Mouse (Mus musculus) forebrain, postnatal 0 days (tissue): ENCODE data around the gene Wnt3a. TPM values are rescaled to one million over a fixed set of nuclear protein-coding genes. Genes with fewer than 3 reads are reported as not detected.

Source experiments
- ATAC-seq: fragments of 200-750 bp; cut with Nextera tagmentation; 2 replicates; pipeline ENCODE4 v1.8.0; 2017; ENCODE audit warnings: mild to moderate bottlenecking, moderate library complexity
- DNase-seq: peaks from one replicate; pipeline ENCODE4 v3.0.0-alpha.2; 2015
- H3K27ac ChIP-seq: fragments of 300-500 bp; sonication (generic); 2 replicates; pipeline ENCODE4 v1.5.1; 2014; ENCODE audit warnings: low read depth, mild to moderate bottlenecking, antibody characterized with exemption, low read length, moderate library complexity, mixed read lengths
- H3K27me3 ChIP-seq: fragments of 300-500 bp; sonication (generic); 2 replicates; pipeline ENCODE4 v1.6.1; 2014; ENCODE audit warnings: mild to moderate bottlenecking, low read length, mixed read lengths; ENCODE audit not compliant: insufficient read depth
- H3K36me3 ChIP-seq: fragments of 300-500 bp; sonication (generic); 2 replicates; pipeline ENCODE4 v1.6.1; 2014; ENCODE audit warnings: mild to moderate bottlenecking, moderate library complexity; ENCODE audit not compliant: insufficient read depth
- H3K4me1 ChIP-seq: fragments of 300-500 bp; sonication (generic); 2 replicates; pipeline ENCODE4 v1.6.1; 2014; ENCODE audit warnings: antibody characterized with exemption; ENCODE audit not compliant: insufficient read depth
- H3K4me2 ChIP-seq: fragments of 300-500 bp; sonication (generic); 2 replicates; pipeline ENCODE4 v1.6.1; 2014; ENCODE audit warnings: low read depth, mild to moderate bottlenecking, moderate library complexity
- H3K4me3 ChIP-seq: fragments of 300-500 bp; sonication (generic); 2 replicates; pipeline ENCODE4 v1.5.1; 2014; ENCODE audit warnings: low read depth, low read length, mixed read lengths
- H3K9ac ChIP-seq: fragments of 300-500 bp; sonication (generic); 2 replicates; pipeline ENCODE4 v1.6.1; 2014; ENCODE audit warnings: mild to moderate bottlenecking
- H3K9me3 ChIP-seq: fragments of 300-500 bp; sonication (generic); 2 replicates; pipeline ENCODE4 v1.6.1; 2016; ENCODE audit warnings: low read length
- CTCF ChIP-seq: sonication (generic); IDR thresholded peaks from 2 replicates; pipeline ENCODE4 v1.5.1; 2016; ENCODE audit warnings: antibody characterized with exemption, control low read depth, low read depth
- WGBS: fragments of 180-500 bp; shearing (Covaris S2); extraction: QIAGEN DNeasy Blood & Tissue Kit; methylation state at CpG from one replicate; pipeline ENCODE4 v1.1.7; 2014; 5-methylcytosine and 5-hydroxymethylcytosine counted together
- polyA plus RNA-seq: library from polyadenylated mRNA; unstranded; fragments of >200 nt; fragmentation: Nextera tagmentation; extraction: Ambion mirVana; gene quantifications from 2 replicates; pipeline ENCODE4 v1.2.1, GENCODE M21; 2015
- total RNA-seq: library from RNA; depleted of rRNA; stranded (reverse); fragments of >200 nt; gene quantifications from 2 replicates; pipeline ENCODE4 v1.2.3, GENCODE M21; 2014

Gene Wnt3a
- total and polyA plus RNA-seq, 2 experiments from 2014 or later = 0.29 to 0.52 TPM

DNA sequence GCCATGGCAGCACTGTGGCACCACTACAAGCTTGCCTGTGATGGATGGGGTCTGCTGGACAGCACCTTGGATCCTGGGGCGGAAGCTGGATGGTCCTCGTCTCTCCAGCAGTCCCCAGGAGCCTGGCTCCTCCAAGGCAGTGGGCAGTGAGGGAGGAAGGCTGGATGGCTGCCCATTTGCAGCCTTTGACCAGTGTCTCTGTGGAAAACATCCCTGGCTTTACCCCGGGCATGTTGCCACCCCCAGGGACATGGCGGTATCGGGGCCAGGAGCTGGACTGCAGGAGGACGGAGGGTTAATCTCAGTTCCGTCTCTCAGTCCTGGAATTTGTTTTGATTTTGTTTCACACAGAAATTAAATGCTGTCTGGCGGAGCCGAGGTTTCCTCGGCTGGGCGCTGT, 23.4 kb upstream of the Wnt3a start:
- Histone ChIP-seq H3K4me2 (no peak overlapping the region), H3K36me3 (no peaks in the 10 kb centered on the region), H3K27me3 (peaks cover 5% of the 10 kb centered on the region), H3K27ac (no peak overlapping the region), H3K9ac (no peak overlapping the region), H3K4me3 (no peak overlapping the region), H3K9me3 (no peaks in the 10 kb centered on the region), H3K4me1 (peaks cover 3% of the 10 kb centered on the region; the same call in 1 of the 2 replicates)
- 44% methylated on average over 11 of the region's 11 CpGs for WGBS
- no peak for DNase-seq
- no peak for ATAC-seq
- TF ChIP-seq CTCF = no peak

DNA sequence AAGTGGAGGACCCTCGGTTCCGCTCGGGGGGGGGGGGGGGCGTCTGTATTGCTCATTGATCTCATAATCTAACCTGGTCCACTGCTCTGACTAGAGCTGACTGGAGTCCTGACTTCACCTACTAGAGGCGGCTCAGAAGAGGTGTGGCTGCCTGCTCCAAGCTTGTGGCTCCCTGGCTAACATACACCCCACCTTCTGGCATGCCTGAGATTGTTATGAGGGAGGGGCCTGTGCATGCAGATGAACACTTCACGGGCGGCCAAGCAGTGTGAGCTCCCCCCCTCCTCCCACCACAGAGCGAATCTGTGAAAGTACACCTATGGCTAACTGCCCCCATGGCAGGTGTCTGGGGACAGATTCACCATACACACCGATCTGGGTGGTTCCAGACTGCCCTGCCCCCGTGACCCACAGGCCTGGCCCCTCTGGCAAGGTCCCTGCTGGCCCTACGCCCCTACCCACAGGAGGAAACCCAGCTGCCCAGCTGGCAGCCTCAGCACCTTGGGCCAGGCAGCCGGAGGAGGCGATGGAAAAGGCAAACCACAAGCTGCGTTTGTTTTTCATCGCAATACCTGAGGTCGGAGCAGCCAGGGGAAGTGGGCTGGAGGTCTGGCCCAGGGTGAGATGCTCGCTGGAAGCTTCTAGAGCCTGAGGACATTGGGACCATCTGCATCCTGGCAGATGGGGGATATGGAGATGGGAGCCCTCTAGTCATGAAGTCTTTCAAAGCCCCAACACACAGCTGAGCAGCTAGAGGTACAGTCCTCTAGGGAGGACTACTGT, 22.7 kb upstream of the Wnt3a start:
- no peak overlapping the region for H3K27ac ChIP-seq
- no peaks in the 10 kb centered on the region for H3K36me3 ChIP-seq
- H3K9me3 ChIP-seq = no peaks in the 10 kb centered on the region
- ATAC-seq (no peak), DNase-seq (no peak)
- no peak overlapping the region for H3K9ac ChIP-seq
- H3K4me1 ChIP-seq = peaks cover 4% of the 10 kb centered on the region; the same call in 1 of the 2 replicates
- no peak overlapping the region for H3K4me3 ChIP-seq
- 63% methylated on average over 17 of the region's 17 CpGs for WGBS
- no peak for TF ChIP-seq CTCF
- H3K27me3 ChIP-seq = peaks cover 13% of the 10 kb centered on the region
- H3K4me2 ChIP-seq = no peak overlapping the region

DNA sequence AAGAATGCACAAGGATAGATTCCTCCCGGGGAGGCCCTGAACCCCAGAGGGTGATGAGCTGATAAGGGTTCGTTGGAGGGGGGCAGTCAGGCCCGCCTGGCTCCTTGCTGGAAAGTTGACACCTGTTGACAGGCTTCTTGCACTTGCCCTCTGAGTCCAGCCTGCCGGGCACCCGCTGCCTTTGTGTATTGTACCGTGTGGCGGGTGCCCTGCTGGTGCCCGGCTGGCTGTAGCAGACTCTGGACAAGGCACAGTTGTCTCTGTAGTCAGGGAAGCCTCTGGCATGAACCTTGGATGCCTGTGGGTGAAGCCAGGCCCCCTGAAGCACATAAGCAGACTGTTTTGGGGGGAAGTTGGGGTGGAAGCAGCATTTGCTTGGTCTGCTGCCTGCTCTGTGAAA, 21.9 kb upstream of the Wnt3a start:
- peaks cover 4% of the 10 kb centered on the region for H3K4me1 ChIP-seq
- H3K4me3 ChIP-seq = no peak overlapping the region
- no peak overlapping the region for H3K9ac ChIP-seq
- no peaks in the 10 kb centered on the region for H3K9me3 ChIP-seq
- no peak for TF ChIP-seq CTCF
- H3K4me2 ChIP-seq = no peak overlapping the region
- H3K27me3 ChIP-seq = peaks cover 18% of the 10 kb centered on the region
- DNase-seq = no peak
- no peak overlapping the region for H3K27ac ChIP-seq
- 56% methylated on average over 8 of the region's 8 CpGs for WGBS
- no peaks in the 10 kb centered on the region for H3K36me3 ChIP-seq
- no peak for ATAC-seq

DNA sequence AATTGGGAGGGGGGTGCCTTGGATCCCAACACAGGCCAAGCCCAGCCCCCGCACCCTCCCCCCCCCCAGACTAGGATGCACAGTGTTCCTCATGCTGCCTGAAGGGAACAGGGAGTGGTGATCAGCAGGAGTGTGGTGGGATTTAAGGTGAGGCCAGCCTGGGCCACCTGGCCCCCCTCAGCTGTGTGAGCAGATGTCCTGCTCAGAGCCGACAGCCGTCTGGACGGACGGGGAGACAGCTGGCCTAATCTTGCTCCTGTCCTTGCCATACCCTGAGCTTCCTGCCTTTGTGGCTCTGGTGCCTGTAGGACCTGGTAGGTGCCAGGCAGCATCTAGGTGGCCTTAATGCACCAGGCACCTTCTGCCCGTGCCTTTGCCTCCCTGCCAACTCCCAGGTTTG, 21.5 kb upstream of the Wnt3a start:
- Histone ChIP-seq H3K4me3 (no peak overlapping the region), H3K9ac (no peak overlapping the region), H3K9me3 (no peaks in the 10 kb centered on the region), H3K4me1 (peaks cover 4% of the 10 kb centered on the region), H3K36me3 (no peaks in the 10 kb centered on the region), H3K27ac (no peak overlapping the region), H3K4me2 (no peak overlapping the region), H3K27me3 (peaks cover 22% of the 10 kb centered on the region)
- ATAC-seq (no peak), DNase-seq (no peak)
- 55% methylated on average over 6 of the region's 6 CpGs for WGBS
- TF ChIP-seq CTCF = no peak

DNA sequence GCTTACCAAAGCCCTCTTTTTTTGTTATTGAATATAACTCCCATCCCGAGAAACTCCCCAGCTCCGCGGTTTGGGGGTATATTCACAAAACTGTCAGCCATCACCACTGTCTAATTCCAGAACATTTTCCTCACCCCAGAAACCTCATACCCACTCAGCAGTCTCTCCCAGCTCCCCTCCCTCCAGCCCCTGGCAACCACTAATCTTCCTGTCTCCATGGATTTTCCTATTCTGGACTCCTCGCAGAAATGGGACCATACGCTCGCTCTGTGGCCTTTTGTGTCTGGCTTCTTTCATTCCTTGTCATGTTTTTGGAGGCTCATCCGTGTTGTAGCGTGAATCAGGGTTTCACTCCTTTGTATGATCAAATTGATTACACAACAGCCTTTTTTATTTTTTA, 19.4 kb upstream of the Wnt3a start:
- TF ChIP-seq CTCF = no peak
- Histone ChIP-seq H3K27ac (no peak overlapping the region), H3K36me3 (no peaks in the 10 kb centered on the region), H3K4me2 (no peak overlapping the region), H3K27me3 (peaks cover 33% of the 10 kb centered on the region), H3K4me3 (no peak overlapping the region), H3K9ac (no peak overlapping the region), H3K9me3 (no peaks in the 10 kb centered on the region), H3K4me1 (peaks cover 4% of the 10 kb centered on the region)
- DNase-seq = no peak
- whole genome bisulfite sequencing = 19% methylated on average over 8 of the region's 8 CpGs
- ATAC-seq = no peak

DNA sequence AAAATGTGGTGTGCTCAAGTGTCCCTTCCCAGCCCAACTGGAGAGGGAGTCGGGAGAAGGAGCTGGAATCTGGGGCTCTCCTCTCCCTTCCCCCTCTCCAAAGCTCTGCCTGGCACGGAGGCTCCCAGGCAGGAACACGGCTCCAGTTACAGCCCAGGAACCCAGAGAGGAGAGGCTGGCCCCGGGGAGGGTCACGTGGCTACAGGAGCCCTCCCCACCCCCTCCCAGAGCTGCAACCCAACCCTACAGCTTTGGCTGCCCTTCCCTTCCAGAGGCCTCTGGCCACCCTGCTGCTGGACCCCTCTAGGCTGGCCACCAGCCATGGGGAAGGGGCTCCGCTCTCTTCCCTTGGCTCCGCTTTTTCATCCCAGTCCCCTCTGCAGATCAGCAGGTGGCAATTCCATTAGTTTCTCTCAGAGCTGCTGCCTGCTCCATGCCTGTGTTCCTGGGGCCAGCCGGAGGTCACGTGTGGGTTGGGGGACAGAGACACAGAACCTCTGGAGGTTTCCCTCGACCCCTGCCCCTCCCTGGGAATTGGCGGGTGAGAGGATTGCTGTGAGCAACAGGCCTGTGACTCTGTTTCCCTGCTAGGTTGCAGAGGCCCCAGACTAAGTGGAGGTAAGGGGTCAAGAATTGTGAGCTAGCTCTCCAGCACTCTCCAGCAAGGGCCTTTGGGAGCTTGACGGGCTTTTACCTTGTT, 18.7 kb upstream of the Wnt3a start:
- no peaks in the 10 kb centered on the region for H3K9me3 ChIP-seq
- H3K36me3 ChIP-seq = no peaks in the 10 kb centered on the region
- DNase-seq (no peak), ATAC-seq (no peak)
- WGBS = 14% methylated on average over 12 of the region's 12 CpGs
- H3K4me3 ChIP-seq = no peak overlapping the region
- no peak overlapping the region for H3K27ac ChIP-seq
- no peak overlapping the region for H3K9ac ChIP-seq
- peaks cover 33% of the 10 kb centered on the region for H3K27me3 ChIP-seq
- no peak overlapping the region for H3K4me2 ChIP-seq
- TF ChIP-seq CTCF = no peak
- peaks cover 4% of the 10 kb centered on the region for H3K4me1 ChIP-seq

DNA sequence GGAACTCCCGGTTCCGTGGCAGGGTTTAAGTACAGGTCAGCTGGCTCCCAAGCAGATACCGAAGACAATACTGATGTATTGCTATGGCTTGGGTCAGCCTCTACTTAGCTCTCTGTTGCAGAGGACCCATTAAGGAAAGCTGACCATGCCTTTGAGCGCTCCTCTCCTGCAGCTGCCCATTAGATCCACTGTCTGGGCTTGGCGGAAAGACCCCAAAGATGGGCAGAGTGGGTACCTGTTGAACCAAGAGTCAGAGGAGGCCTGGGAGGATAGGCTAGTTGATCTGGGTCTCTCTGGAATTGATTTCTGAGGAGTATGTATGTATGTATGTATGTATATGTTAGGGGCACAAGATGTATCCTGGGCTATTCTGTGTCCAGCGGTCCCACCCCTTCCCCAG, 18.1 kb upstream of the Wnt3a start:
- Histone ChIP-seq H3K4me1 (peaks cover 4% of the 10 kb centered on the region), H3K27me3 (peaks cover 33% of the 10 kb centered on the region), H3K9ac (no peak overlapping the region), H3K9me3 (no peaks in the 10 kb centered on the region), H3K27ac (no peak overlapping the region), H3K4me3 (no peak overlapping the region), H3K4me2 (no peak overlapping the region), H3K36me3 (no peaks in the 10 kb centered on the region)
- TF ChIP-seq CTCF = no peak
- no peak for DNase-seq
- 48% methylated on average over 6 of the region's 6 CpGs for WGBS
- no peak for ATAC-seq
